Mouse (Mus musculus) forebrain, embryonic 11.5 days (tissue): ENCODE results near the gene Upk2. TPM values are rescaled to one million over a fixed set of nuclear protein-coding genes. Genes with fewer than 3 reads are reported as not detected.

ENCODE experiments used
- ATAC-seq: fragments of 200-750 bp; cut with Nextera tagmentation; replicated peaks from 2 replicates; pipeline ENCODE4 v1.8.0; 2017; ENCODE audit warnings: moderate TSS enrichment; ENCODE audit not compliant: low FRiP score
- DNase-seq: peaks from one replicate; pipeline ENCODE4 v3.0.0-alpha.2; 2017; ENCODE audit warnings: low spot score
- H3K27ac ChIP-seq: fragments of 300-500 bp; sonication (generic); 2 replicates; pipeline ENCODE4 v1.5.1; 2014; ENCODE audit warnings: low read depth, low read length
- H3K27me3 ChIP-seq: fragments of 300-500 bp; sonication (generic); 2 replicates; pipeline ENCODE4 v1.6.1; 2014; ENCODE audit warnings: mild to moderate bottlenecking, low read length, mixed read lengths; ENCODE audit not compliant: control insufficient read depth, insufficient read depth
- H3K36me3 ChIP-seq: fragments of 300-500 bp; sonication (generic); 2 replicates; pipeline ENCODE4 v1.6.1; 2014; ENCODE audit warnings: mild to moderate bottlenecking, low read length, moderate library complexity, mixed read lengths; ENCODE audit not compliant: control insufficient read depth, insufficient read depth
- H3K4me1 ChIP-seq: fragments of 300-500 bp; sonication (generic); replicated peaks from 2 replicates; pipeline ENCODE4 v1.6.1; 2014; ENCODE audit warnings: low read length, mixed read lengths; ENCODE audit not compliant: control insufficient read depth, insufficient read depth
- H3K4me2 ChIP-seq: fragments of 300-500 bp; sonication (generic); 2 replicates; pipeline ENCODE4 v1.6.1; 2014; ENCODE audit warnings: low read depth, mild to moderate bottlenecking, low read length, moderate library complexity, mixed read lengths; ENCODE audit not compliant: severe bottlenecking
- H3K4me3 ChIP-seq: fragments of 300-500 bp; sonication (generic); 2 replicates; pipeline ENCODE4 v1.5.1; 2014; ENCODE audit warnings: low read depth, low read length
- H3K9ac ChIP-seq: fragments of 300-500 bp; sonication (generic); 2 replicates; pipeline ENCODE4 v1.6.1; 2014; ENCODE audit warnings: low read length
- H3K9me3 ChIP-seq: fragments of 300-500 bp; sonication (generic); 2 replicates; pipeline ENCODE4 v1.6.1; 2016; ENCODE audit warnings: low read length, mixed read lengths; ENCODE audit not compliant: control insufficient read depth
- WGBS: fragments of 180-500 bp; shearing (Covaris S2); extraction: QIAGEN DNeasy Blood & Tissue Kit; methylation state at CpG from one replicate; pipeline ENCODE4 v1.1.7; 2014; 5-methylcytosine and 5-hydroxymethylcytosine counted together
- polyA plus RNA-seq: library from polyadenylated mRNA; unstranded; fragments of >200 nt; fragmentation: Nextera tagmentation; extraction: Ambion mirVana; gene quantifications from 2 replicates; pipeline ENCODE4 v1.2.1, GENCODE M21; 2014

The Upk2 gene
- polyA plus RNA-seq, 1 experiment from 2014 or later: not detected

GRCm38 (mm10) chr9:44485105-44485515, 30.3 kb upstream of the Upk2 start:
- Histone ChIP-seq H3K36me3 (no peaks in the 10 kb centered on the region), H3K9me3 (no peaks in the 10 kb centered on the region), H3K4me1 (peaks cover 50% of the 10 kb centered on the region), H3K27me3 (no peaks in the 10 kb centered on the region), H3K4me2 (peak overlapping the region; percentile 89), H3K27ac (no peak overlapping the region), H3K4me3 (peak overlapping the region; percentile 96; the same call in 1 of the 2 replicates), H3K9ac (no peak overlapping the region)
- DNase-seq (no peak), ATAC-seq (no peak)
- WGBS: 33% methylated on average over 6 of the region's 6 CpGs

GRCm38 (mm10) chr9:44484311-44485104, 29.7 kb upstream of the Upk2 start:
- 45% methylated on average over 7 of the region's 7 CpGs for WGBS
- H3K27me3 ChIP-seq: no peaks in the 10 kb centered on the region
- no peaks in the 10 kb centered on the region for H3K9me3 ChIP-seq
- H3K36me3 ChIP-seq: no peaks in the 10 kb centered on the region
- H3K27ac ChIP-seq: no peak overlapping the region
- peaks cover 44% of the 10 kb centered on the region for H3K4me1 ChIP-seq
- peak overlapping the region; percentile 89; the same call in 1 of the 2 replicates for H3K9ac ChIP-seq
- peak overlapping the region; percentile 89 for H3K4me2 ChIP-seq
- no peak for DNase-seq
- no peak for ATAC-seq
- peak overlapping the region; percentile 96 for H3K4me3 ChIP-seq

GRCm38 (mm10) chr9:44483510-44484044, 28.8 kb upstream of the Upk2 start:
- DNase-seq: peak; percentile 83
- peak overlapping the region; percentile 90; the same call in 1 of the 2 replicates for H3K27ac ChIP-seq

GRCm38 (mm10) chr9:44483041-44483509, 28.3 kb upstream of the Upk2 start:
- H3K27ac ChIP-seq: peak overlapping the region; percentile 90
- peaks cover 32% of the 10 kb centered on the region for H3K4me1 ChIP-seq
- WGBS: 0% methylated on average over 32 of the region's 39 CpGs
- no peaks in the 10 kb centered on the region for H3K36me3 ChIP-seq
- no peak for ATAC-seq
- H3K9ac ChIP-seq: peak overlapping the region; percentile 89
- H3K27me3 ChIP-seq: no peaks in the 10 kb centered on the region
- no peak for DNase-seq
- H3K4me3 ChIP-seq: peak overlapping the region; percentile 96
- H3K9me3 ChIP-seq: no peaks in the 10 kb centered on the region
- peak overlapping the region; percentile 89 for H3K4me2 ChIP-seq

More at GRCm38 (mm10) chr9:44483510-44484044, 28.8 kb upstream of the Upk2 start:
- peak overlapping the region; percentile 89 for H3K9ac ChIP-seq
- no peaks in the 10 kb centered on the region for H3K27me3 ChIP-seq
- no peaks in the 10 kb centered on the region for H3K36me3 ChIP-seq
- no peaks in the 10 kb centered on the region for H3K9me3 ChIP-seq
- peaks cover 34% of the 10 kb centered on the region for H3K4me1 ChIP-seq
- under 1% methylated on average over 12 of the region's 12 CpGs for WGBS
- H3K4me2 ChIP-seq: peak overlapping the region; percentile 89
- peak overlapping the region; percentile 96 for H3K4me3 ChIP-seq
- peak; percentile 25; the same call in 1 of the 2 replicates for ATAC-seq

- 0% methylated on average over 31 of the region's 31 CpGs for WGBS
- ATAC-seq (peak; percentile 63), DNase-seq (peak; percentile 98)
- peak within 1 kb of the TSS; percentile 96 for H3K4me3 ChIP-seq
- peak within 1 kb of the TSS; percentile 90 for H3K27ac ChIP-seq
- H3K9ac ChIP-seq: peak within 1 kb of the TSS; percentile 89
- peak within 1 kb of the TSS; percentile 89 for H3K4me2 ChIP-seq
- no peaks in the 10 kb centered on the region for H3K27me3 ChIP-seq
- no peaks in the 10 kb centered on the region for H3K36me3 ChIP-seq
- H3K4me1 ChIP-seq: peaks cover 32% of the 10 kb centered on the region
- no peaks in the 10 kb centered on the region for H3K9me3 ChIP-seq
Measured at GRCm38 (mm10) chr9:44482552-44482951, 27.8 kb upstream of the Upk2 start, which contains the start of gene Bcl9l. TSS of gene Bcl9l (plus strand) at chr9:44482825.

GRCm38 (mm10) chr9:44482112-44482511, 27.3 kb upstream of the Upk2 start:
- H3K36me3 ChIP-seq: no peaks in the 10 kb centered on the region
- H3K4me3 ChIP-seq: peak overlapping the region; percentile 96
- no peaks in the 10 kb centered on the region for H3K27me3 ChIP-seq
- DNase-seq (no peak), ATAC-seq (no peak; the same call in 1 of the 2 replicates)
- H3K4me1 ChIP-seq: peaks cover 30% of the 10 kb centered on the region
- no peaks in the 10 kb centered on the region for H3K9me3 ChIP-seq
- H3K27ac ChIP-seq: no peak overlapping the region
- H3K4me2 ChIP-seq: peak overlapping the region; percentile 89
- 8% methylated on average over 3 of the region's 3 CpGs for WGBS
- H3K9ac ChIP-seq: no peak overlapping the region

- Histone ChIP-seq H3K4me2 (peak overlapping the region; percentile 99), H3K9ac (peak overlapping the region; percentile 80), H3K4me1 (peaks cover 10% of the 10 kb centered on the region; the same call in 1 of the 2 replicates), H3K36me3 (no peaks in the 10 kb centered on the region), H3K27me3 (no peaks in the 10 kb centered on the region), H3K27ac (peak overlapping the region; percentile 97), H3K4me3 (peak overlapping the region; percentile 65), H3K9me3 (no peaks in the 10 kb centered on the region)
- ATAC-seq (peak; percentile 31), DNase-seq (peak; percentile 88)
- WGBS: 1% methylated on average over 26 of the region's 26 CpGs
Measured at GRCm38 (mm10) chr9:44479628-44480428, 25.1 kb upstream of the Upk2 start.

- Histone ChIP-seq H3K27ac (peak overlapping the region; percentile 97), H3K4me1 (peaks cover 10% of the 10 kb centered on the region; the same call in 1 of the 2 replicates), H3K9me3 (no peaks in the 10 kb centered on the region), H3K27me3 (no peaks in the 10 kb centered on the region), H3K4me3 (peak overlapping the region; percentile 65), H3K36me3 (no peaks in the 10 kb centered on the region), H3K4me2 (peak overlapping the region; percentile 99), H3K9ac (peak overlapping the region; percentile 80)
- 1% methylated on average over 29 of the region's 29 CpGs for WGBS
- DNase-seq: no peak
- peak; percentile 68 for ATAC-seq
Measured at GRCm38 (mm10) chr9:44478959-44479605, 24.3 kb upstream of the Upk2 start.
